Mouse (Mus musculus) C2C12 (cell line): ENCODE measurements at regions not wholly inside any gene's neighbourhood (a gene's known extent, or its start where the extent isn't known, plus 50 kb on each side); places are given as distances from the start of the nearest gene placed in this dataset.

Source experiments
- H3K27me3 ChIP-seq: one replicate; pipeline ENCODE4 v1.6.1; 2011; ENCODE audit not compliant: control insufficient read depth, insufficient read depth, insufficient read length
- H3K36me3 ChIP-seq: one replicate; pipeline ENCODE4 v1.6.1; 2011; ENCODE audit not compliant: control insufficient read depth, insufficient read depth
- H3K4me3 ChIP-seq: one replicate; pipeline ENCODE4 v1.5.1; 2011; ENCODE audit warnings: mild to moderate bottlenecking, control low read depth; ENCODE audit not compliant: poor library complexity, insufficient read depth, severe bottlenecking
- H3K79me2 ChIP-seq: one replicate; pipeline ENCODE4 v1.6.1; 2011; ENCODE audit not compliant: control insufficient read depth, insufficient read depth
- H3K79me3 ChIP-seq: one replicate; pipeline ENCODE4 v1.6.1; 2011; ENCODE audit warnings: low read depth, control low read depth
- H3ac ChIP-seq: one replicate; pipeline ENCODE3; 2011; ENCODE audit warnings: low read depth; ENCODE audit not compliant: control insufficient read depth, insufficient read length
- CEBPB ChIP-seq: IDR thresholded peaks from one replicate; pipeline ENCODE4 v1.6.1; 2011; ENCODE audit warnings: low read depth, mild to moderate bottlenecking, control low read depth, moderate library complexity
- CTCF ChIP-seq: IDR thresholded peaks from one replicate; pipeline ENCODE4 v1.5.1; 2011; ENCODE audit not compliant: control insufficient read depth, insufficient read depth, insufficient read length
- FOSL1 ChIP-seq: IDR thresholded peaks from one replicate; pipeline ENCODE4 v1.8.0; 2011; ENCODE audit warnings: mild to moderate bottlenecking, low read length; ENCODE audit not compliant: poor library complexity, insufficient read depth, severe bottlenecking
- MAX ChIP-seq: IDR thresholded peaks from one replicate; pipeline ENCODE4 v1.6.1; 2011; ENCODE audit warnings: mild to moderate bottlenecking, control low read depth
- MYOD1 ChIP-seq: IDR thresholded peaks from one replicate; pipeline ENCODE4 v1.6.1; 2011; ENCODE audit warnings: low read depth; ENCODE audit not compliant: control insufficient read depth, insufficient read length
- MYOG ChIP-seq: IDR thresholded peaks from one replicate; pipeline ENCODE4 v1.6.1; 2011; ENCODE audit not compliant: control insufficient read depth, insufficient read length; ENCODE audit errors: extremely low read depth
- USF1 ChIP-seq: IDR thresholded peaks from one replicate; pipeline ENCODE4 v1.6.1; 2011; ENCODE audit warnings: low read depth, mild to moderate bottlenecking, control low read depth, moderate library complexity

- no peak for TF ChIP-seq CEBPB
- TF ChIP-seq CTCF, result no peak
- no peak for TF ChIP-seq MYOD1
- H3K27me3 ChIP-seq, result no peaks in the 10 kb centered on the region
- H3ac ChIP-seq, result no peak overlapping the region
- no peak overlapping the region for H3K4me3 ChIP-seq
- no peaks in the 10 kb centered on the region for H3K79me2 ChIP-seq
- no peaks in the 10 kb centered on the region for H3K79me3 ChIP-seq
- no peaks in the 10 kb centered on the region for H3K36me3 ChIP-seq
Measured at GRCm38 (mm10) chrX:11416510-11416909, 88.9 kb downstream of the H2al1j start.

- TF ChIP-seq MYOG (no peak), CEBPB (no peak), MYOD1 (no peak), MAX (no peak), CTCF (no peak), FOSL1 (no peak), USF1 (no peak)
- Histone ChIP-seq H3K4me3 (no peak overlapping the region), H3K79me2 (no peaks in the 10 kb centered on the region), H3K27me3 (no peaks in the 10 kb centered on the region), H3K79me3 (no peaks in the 10 kb centered on the region), H3K36me3 (no peaks in the 10 kb centered on the region), H3ac (no peak overlapping the region)
Measured at GRCm38 (mm10) chrX:11417861-11418260, 90.2 kb downstream of the H2al1j start.

GRCm38 (mm10) chrX:11418261-11418660 is 90.6 kb downstream of the H2al1j start:
- no peaks in the 10 kb centered on the region for H3K36me3 ChIP-seq
- H3ac ChIP-seq, result no peak overlapping the region
- no peak for TF ChIP-seq MYOG
- no peak for TF ChIP-seq USF1
- TF ChIP-seq MYOD1, result no peak
- no peak for TF ChIP-seq CEBPB
- no peak for TF ChIP-seq FOSL1
- no peak for TF ChIP-seq CTCF
- TF ChIP-seq MAX, result no peak
- H3K79me3 ChIP-seq, result no peaks in the 10 kb centered on the region
- no peaks in the 10 kb centered on the region for H3K27me3 ChIP-seq
- H3K79me2 ChIP-seq, result no peaks in the 10 kb centered on the region
- H3K4me3 ChIP-seq, result no peak overlapping the region

GRCm38 (mm10) chrX:11419162-11419631 is 91.6 kb downstream of the H2al1j start:
- no peak overlapping the region for H3K4me3 ChIP-seq
- no peaks in the 10 kb centered on the region for H3K36me3 ChIP-seq
- H3K79me3 ChIP-seq, result no peaks in the 10 kb centered on the region
- H3K79me2 ChIP-seq, result no peaks in the 10 kb centered on the region
- H3ac ChIP-seq, result no peak overlapping the region
- no peaks in the 10 kb centered on the region for H3K27me3 ChIP-seq
- TF ChIP-seq CTCF, result no peak
- TF ChIP-seq USF1, result no peak
- no peak for TF ChIP-seq FOSL1
- TF ChIP-seq CEBPB, result no peak
- TF ChIP-seq MYOD1, result no peak
- TF ChIP-seq MAX, result no peak
- TF ChIP-seq MYOG, result no peak

GRCm38 (mm10) chrX:11432403-11433004 is 104.9 kb downstream of the H2al1j start:
- Histone ChIP-seq H3K4me3 (no peak overlapping the region), H3ac (no peak overlapping the region), H3K79me3 (no peaks in the 10 kb centered on the region), H3K36me3 (no peaks in the 10 kb centered on the region), H3K27me3 (no peaks in the 10 kb centered on the region), H3K79me2 (no peaks in the 10 kb centered on the region)
- no peak for TF ChIP-seq CTCF
- no peak for TF ChIP-seq CEBPB
- TF ChIP-seq MYOG, result no peak
- no peak for TF ChIP-seq USF1
- no peak for TF ChIP-seq FOSL1
- no peak for TF ChIP-seq MAX
- no peak for TF ChIP-seq MYOD1

GRCm38 (mm10) chrX:11435338-11435737 is 107.7 kb downstream of the H2al1j start:
- no peaks in the 10 kb centered on the region for H3K79me2 ChIP-seq
- H3K36me3 ChIP-seq, result no peaks in the 10 kb centered on the region
- H3K79me3 ChIP-seq, result no peaks in the 10 kb centered on the region
- H3ac ChIP-seq, result no peak overlapping the region
- no peak overlapping the region for H3K4me3 ChIP-seq
- no peaks in the 10 kb centered on the region for H3K27me3 ChIP-seq
- TF ChIP-seq USF1 (no peak), MYOD1 (no peak), CTCF (no peak), MAX (no peak), FOSL1 (no peak), MYOG (no peak), CEBPB (no peak)
